Mouse (Mus musculus) embryonic facial prominence, embryonic 11.5 days (tissue): ENCODE results near the gene Smyd4. TPM values are rescaled to one million over a fixed set of nuclear protein-coding genes. Genes with fewer than 3 reads are reported as not detected.

Source experiments
- ATAC-seq: fragments of 200-750 bp; cut with Nextera tagmentation; replicated peaks from 2 replicates; pipeline ENCODE4 v1.8.0; 2017; ENCODE audit warnings: low read depth; ENCODE audit not compliant: insufficient number of reproducible peaks, low FRiP score, low TSS enrichment
- DNase-seq: peaks from one replicate; pipeline ENCODE4 v3.0.0-alpha.2; 2015; ENCODE audit warnings: low spot score
- H3K27ac ChIP-seq: fragments of 300-500 bp; sonication (generic); replicated peaks from 2 replicates; pipeline ENCODE4 v1.5.1; 2014; ENCODE audit warnings: mild to moderate bottlenecking, low read depth, low read length, control low read depth
- H3K27me3 ChIP-seq: fragments of 300-500 bp; sonication (generic); 2 replicates; pipeline ENCODE4 v1.6.1; 2014; ENCODE audit warnings: mild to moderate bottlenecking, low read length, moderate library complexity, mixed read lengths; ENCODE audit not compliant: control insufficient read depth, insufficient read depth
- H3K36me3 ChIP-seq: fragments of 300-500 bp; sonication (generic); replicated peaks from 2 replicates; pipeline ENCODE4 v1.6.1; 2014; ENCODE audit warnings: low read depth, mild to moderate bottlenecking, low read length, moderate library complexity, mixed read lengths; ENCODE audit not compliant: control insufficient read depth, insufficient read depth
- H3K4me1 ChIP-seq: fragments of 300-500 bp; sonication (generic); 2 replicates; pipeline ENCODE4 v1.6.1; 2014; ENCODE audit warnings: low read length, mixed read lengths; ENCODE audit not compliant: control insufficient read depth, insufficient read depth
- H3K4me2 ChIP-seq: fragments of 300-500 bp; sonication (generic); 2 replicates; pipeline ENCODE4 v1.6.1; 2014; ENCODE audit warnings: low read depth, mild to moderate bottlenecking, control low read depth, low read length, moderate library complexity
- H3K4me3 ChIP-seq: fragments of 300-500 bp; sonication (generic); 2 replicates; pipeline ENCODE4 v1.5.1; 2014; ENCODE audit warnings: low read depth, low read length, control low read depth
- H3K9ac ChIP-seq: fragments of 300-500 bp; sonication (generic); replicated peaks from 2 replicates; pipeline ENCODE4 v1.6.1; 2014; ENCODE audit warnings: mild to moderate bottlenecking, control low read depth, low read length
- H3K9me3 ChIP-seq: fragments of 300-500 bp; sonication (generic); replicated peaks from 2 replicates; pipeline ENCODE4 v1.6.1; 2016; ENCODE audit warnings: mild to moderate bottlenecking, low read length, inconsistent platforms, mixed read lengths; ENCODE audit not compliant: control insufficient read depth
- WGBS: fragments of 180-500 bp; shearing (Covaris S2); extraction: QIAGEN DNeasy Blood & Tissue Kit; methylation state at CpG from one replicate; pipeline ENCODE4 v1.1.7; 2014; 5-methylcytosine and 5-hydroxymethylcytosine counted together
- polyA plus RNA-seq: library from polyadenylated mRNA; unstranded; fragments of >200 nt; fragmentation: Nextera tagmentation; extraction: Ambion mirVana; gene quantifications from 2 replicates; pipeline ENCODE4 v1.2.1, GENCODE M21; 2014

The Smyd4 gene
- polyA plus RNA-seq: 13.2 and 13.6 TPM in 2 replicates

GRCm38 (mm10) chr11:75348199-75348889 is at the start of gene Smyd4, which contains the start of gene Rpa1:
Gene Smyd4 (plus strand): TSS chr11:75348433.
Gene Rpa1 (minus strand): TSS chr11:75348324.
- Histone ChIP-seq H3K9ac (peak within 1 kb of the TSS; percentile 72), H3K27me3 (no peaks in the 10 kb centered on the region), H3K9me3 (no peaks in the 10 kb centered on the region), H3K4me1 (no peaks in the 10 kb centered on the region), H3K4me2 (peak within 1 kb of the TSS; percentile 64), H3K4me3 (peak within 1 kb of the TSS; percentile 58), H3K36me3 (no peaks in the 10 kb centered on the region), H3K27ac (no peak within 1 kb of the TSS)
- peak; percentile 100 for ATAC-seq
- DNase-seq: peak; percentile 98
- WGBS: 0% methylated on average over 56 of the region's 56 CpGs

DNA sequence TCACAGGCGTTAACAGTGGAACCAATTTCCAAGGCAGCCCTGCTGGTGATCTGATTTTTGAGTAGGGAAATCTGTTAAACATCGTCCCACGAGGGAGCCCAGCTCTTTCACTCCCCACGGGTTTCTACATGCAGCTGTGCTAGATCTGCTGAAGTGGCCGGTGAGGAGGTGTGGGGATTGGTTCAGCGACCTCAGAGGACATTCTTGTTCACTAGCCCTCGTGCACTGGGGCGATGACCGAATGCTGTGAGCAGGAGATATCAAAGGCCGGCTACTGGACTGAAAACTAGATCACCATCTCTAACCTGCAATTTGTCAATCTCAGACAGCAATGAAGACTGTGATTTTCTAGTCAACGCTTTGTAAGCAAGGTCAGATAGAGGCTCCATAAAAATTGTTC is 49.7 kb upstream of the Smyd4 start:
- H3K9me3 ChIP-seq: no peaks in the 10 kb centered on the region
- H3K4me1 ChIP-seq: no peaks in the 10 kb centered on the region
- H3K4me3 ChIP-seq: no peak overlapping the region
- 54% methylated on average over 11 of the region's 11 CpGs for WGBS
- H3K4me2 ChIP-seq: no peak overlapping the region
- H3K9ac ChIP-seq: no peak overlapping the region
- ATAC-seq (no peak), DNase-seq (no peak)
- H3K27me3 ChIP-seq: no peaks in the 10 kb centered on the region
- H3K27ac ChIP-seq: no peak overlapping the region
- no peaks in the 10 kb centered on the region; the same call in 1 of the 2 replicates for H3K36me3 ChIP-seq

- no peaks in the 10 kb centered on the region for H3K9me3 ChIP-seq
- no peaks in the 10 kb centered on the region for H3K27me3 ChIP-seq
- H3K4me2 ChIP-seq: no peak overlapping the region
- H3K4me3 ChIP-seq: no peak overlapping the region
- ATAC-seq: no peak
- no peak overlapping the region for H3K27ac ChIP-seq
- no peak for DNase-seq
- H3K9ac ChIP-seq: no peak overlapping the region
- no peaks in the 10 kb centered on the region; the same call in 1 of the 2 replicates for H3K36me3 ChIP-seq
- H3K4me1 ChIP-seq: no peaks in the 10 kb centered on the region
- 83% methylated on average over 10 of the region's 10 CpGs for WGBS
Observed at GRCm38 (mm10) chr11:75299786-75300185, 48.4 kb upstream of the Smyd4 start.

DNA sequence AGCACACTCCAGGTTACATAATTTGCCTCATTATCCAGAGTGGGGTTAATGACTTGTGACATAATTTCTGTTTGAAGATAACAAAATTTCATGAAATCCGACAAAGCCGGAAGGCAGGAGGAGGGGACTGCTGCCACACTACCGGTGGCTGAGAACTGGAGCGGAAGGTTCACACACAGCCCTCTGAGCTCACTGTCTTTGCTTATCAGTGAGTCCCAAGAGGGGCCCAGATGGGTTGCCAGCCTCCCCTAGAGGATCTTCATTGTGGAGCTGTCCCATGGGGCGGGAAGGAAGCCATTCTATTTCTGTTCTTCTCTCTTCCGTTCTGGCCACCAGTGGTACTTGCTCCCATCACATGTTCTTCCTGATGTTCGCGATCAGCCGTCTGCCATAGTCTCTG is 47.3 kb upstream of the Smyd4 start:
- Histone ChIP-seq H3K4me1 (no peaks in the 10 kb centered on the region), H3K4me3 (no peak overlapping the region), H3K9me3 (no peaks in the 10 kb centered on the region), H3K4me2 (no peak overlapping the region), H3K36me3 (no peaks in the 10 kb centered on the region; the same call in 1 of the 2 replicates), H3K27ac (no peak overlapping the region), H3K9ac (no peak overlapping the region), H3K27me3 (no peaks in the 10 kb centered on the region)
- no peak for ATAC-seq
- DNase-seq: no peak
- WGBS: 83% methylated on average over 9 of the region's 9 CpGs

DNA sequence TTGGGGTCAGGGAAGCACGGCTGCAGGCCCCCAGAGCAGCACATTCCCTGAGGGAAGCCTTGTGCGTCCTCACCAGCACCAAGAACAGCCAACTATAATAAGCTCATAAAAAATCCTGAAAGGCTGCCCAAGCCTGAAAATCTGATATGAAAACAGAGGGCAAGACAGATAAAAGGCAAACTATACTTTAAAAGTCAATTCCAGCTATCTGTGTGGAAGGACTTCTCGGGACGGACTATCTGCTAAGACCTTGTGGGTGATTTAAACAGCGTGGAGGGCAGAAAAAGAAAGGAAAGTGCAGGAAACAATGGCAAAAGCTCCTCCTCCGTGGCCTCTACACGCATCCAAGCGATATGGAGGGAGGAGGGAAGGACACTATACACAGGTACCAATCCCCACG is 43.4 kb upstream of the Smyd4 start:
- WGBS: 84% methylated on average over 9 of the region's 9 CpGs
- Histone ChIP-seq H3K4me1 (no peaks in the 10 kb centered on the region), H3K36me3 (peaks cover 4% of the 10 kb centered on the region), H3K4me2 (no peak overlapping the region), H3K27me3 (no peaks in the 10 kb centered on the region), H3K9ac (no peak overlapping the region), H3K4me3 (no peak overlapping the region), H3K9me3 (no peaks in the 10 kb centered on the region), H3K27ac (no peak overlapping the region)
- no peak for ATAC-seq
- DNase-seq: no peak

GRCm38 (mm10) chr11:75308650-75309049 is 39.6 kb upstream of the Smyd4 start:
- no peak for ATAC-seq
- Histone ChIP-seq H3K27ac (no peak overlapping the region), H3K36me3 (peaks cover 4% of the 10 kb centered on the region), H3K4me1 (no peaks in the 10 kb centered on the region), H3K4me2 (no peak overlapping the region), H3K9ac (no peak overlapping the region), H3K27me3 (no peaks in the 10 kb centered on the region), H3K9me3 (no peaks in the 10 kb centered on the region), H3K4me3 (no peak overlapping the region)
- no peak for DNase-seq
- 84% methylated on average over 4 of the region's 4 CpGs for WGBS

DNA sequence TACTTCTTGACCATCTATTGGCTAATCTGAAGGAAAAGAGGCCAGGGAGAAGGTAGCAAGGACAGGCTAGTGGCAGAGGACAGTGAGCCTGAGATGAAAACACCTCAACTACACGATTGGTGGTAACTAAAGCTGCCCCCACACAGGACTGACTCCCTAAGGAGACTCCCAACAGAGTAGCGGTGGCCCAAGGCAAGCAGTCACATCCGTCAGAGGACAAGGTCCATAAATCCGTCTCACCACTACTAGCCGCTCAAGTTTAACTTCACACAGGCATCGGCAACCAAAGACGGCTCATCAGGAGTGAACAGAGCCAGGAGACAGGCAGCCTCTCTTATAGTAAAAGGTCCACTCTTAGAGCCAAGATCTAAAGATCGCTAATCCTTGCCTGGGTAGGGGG is 37.4 kb upstream of the Smyd4 start:
- peaks cover 4% of the 10 kb centered on the region for H3K36me3 ChIP-seq
- WGBS: 89% methylated on average over 8 of the region's 8 CpGs

DNA sequence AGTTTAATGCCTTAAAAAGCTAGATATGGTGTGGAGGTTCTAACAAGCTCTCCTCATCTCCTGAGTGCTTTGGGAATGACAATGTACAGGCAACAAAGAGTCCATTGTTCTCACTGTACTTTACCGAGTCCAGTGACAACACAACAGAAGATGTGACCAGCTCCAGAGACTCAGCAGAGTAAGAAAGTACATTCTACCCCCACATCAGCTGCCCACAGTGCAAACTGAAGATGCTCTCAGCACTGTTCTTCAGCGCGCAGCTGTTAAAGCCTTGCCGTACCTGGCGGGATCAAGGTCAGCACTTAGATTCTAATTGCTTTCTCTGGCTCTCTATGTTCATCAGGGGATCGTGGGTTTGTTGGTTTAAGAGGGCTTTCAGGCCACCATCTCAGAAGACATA is 36.5 kb upstream of the Smyd4 start:
- Histone ChIP-seq H3K27me3 (no peaks in the 10 kb centered on the region), H3K27ac (no peak overlapping the region), H3K4me2 (no peak overlapping the region), H3K4me3 (no peak overlapping the region), H3K36me3 (peaks cover 4% of the 10 kb centered on the region), H3K9ac (no peak overlapping the region), H3K9me3 (no peaks in the 10 kb centered on the region), H3K4me1 (no peaks in the 10 kb centered on the region)
- WGBS: 84% methylated on average over 6 of the region's 6 CpGs
- no peak for ATAC-seq
- DNase-seq: no peak

More for the DNA sequence above, 37.4 kb upstream of the Smyd4 start:
- Histone ChIP-seq H3K4me2 (no peak overlapping the region), H3K4me1 (no peaks in the 10 kb centered on the region), H3K9me3 (no peaks in the 10 kb centered on the region), H3K4me3 (no peak overlapping the region), H3K27me3 (no peaks in the 10 kb centered on the region), H3K27ac (no peak overlapping the region), H3K9ac (no peak overlapping the region)
- DNase-seq: no peak
- ATAC-seq: no peak
